Mouse (Mus musculus): ENCODE results near the gene Gm20822. TPM values are rescaled to one million over a fixed set of nuclear protein-coding genes. Genes with fewer than 3 reads are reported as not detected.

Gm20822 gene
- not detected in 2 replicates for polyA plus RNA-seq (2012; rRNA removed)

GRCm38 (mm10) chrY:15884671-15885070 lies at the start of gene Gm20822:
TSS of gene Gm20822 (minus strand) at chrY:15884771.

Measured in liver, embryonic 14 days (tissue).